Comparison of ENCODE assay signal across 8 mouse cellular contexts in genomic region chr9:13716316-13717099, GRCm38 (mm10). TPM values are rescaled to one million over a fixed set of nuclear protein-coding genes. Genes with fewer than 3 reads are reported as not detected.
A peak's percentile ranks its signal among the peaks of the same experiment; 100 is the strongest.
DNase-seq lines count a peak whose midpoint lies in the region; ATAC-seq lines count a peak whose summit lies in the region.

No protein-coding gene starts in this region.

- H3K27ac ChIP-seq in heart, embryonic 10.5 days: no peak overlapping the region
- no peak overlapping the region for H3K27ac ChIP-seq in intestine, embryonic 16.5 days (ENCODE audit: low read length)
- no peak overlapping the region for H3K27ac ChIP-seq in midbrain, embryonic 12.5 days (replicated peaks)

- H3K4me2 ChIP-seq in intestine, embryonic 16.5 days (ENCODE audit: low read depth, low read length): no peak overlapping the region
- no peak overlapping the region for H3K4me2 ChIP-seq in midbrain, embryonic 12.5 days (replicated peaks)

- peaks cover 9% of the 10 kb centered on the region; the same call in 1 of the 2 replicates for H3K4me1 ChIP-seq in heart, embryonic 10.5 days
- H3K4me1 ChIP-seq in intestine, embryonic 16.5 days (ENCODE audit: control insufficient read depth, insufficient read depth, low read length): no peaks in the 10 kb centered on the region
- H3K4me1 ChIP-seq in midbrain, embryonic 12.5 days: no peaks in the 10 kb centered on the region

- no peak overlapping the region for H3K4me3 ChIP-seq in heart, embryonic 10.5 days
- H3K4me3 ChIP-seq in intestine, embryonic 16.5 days (ENCODE audit: low read length): no peak overlapping the region
- H3K4me3 ChIP-seq in midbrain, embryonic 12.5 days: no peak overlapping the region

- no peak overlapping the region for H3K9ac ChIP-seq in intestine, embryonic 16.5 days (ENCODE audit: low read depth, low read length)
- H3K9ac ChIP-seq in midbrain, embryonic 12.5 days (replicated peaks): no peak overlapping the region

- H3K36me3 ChIP-seq in heart, embryonic 10.5 days: no peaks in the 10 kb centered on the region
- H3K36me3 ChIP-seq in intestine, embryonic 16.5 days (ENCODE audit: control insufficient read depth, insufficient read depth, low read length): no peaks in the 10 kb centered on the region
- H3K36me3 ChIP-seq in midbrain, embryonic 12.5 days: no peaks in the 10 kb centered on the region

- intact Hi-C loops in left cerebral cortex, postnatal 25 days (cut with DNase I): loop anchor here (1.0 to 5.0 kb wide), 2 partner anchors 419 to 485 kb away; partner anchors contain the start of gene Maml2

- 26% methylated on average over 8 of the region's 8 CpGs for WGBS in heart, embryonic 10.5 days
- 23% methylated on average over 8 of the region's 8 CpGs for WGBS in intestine, embryonic 16.5 days
- whole genome bisulfite sequencing in midbrain, embryonic 12.5 days: 28% methylated on average over 8 of the region's 8 CpGs

- ATAC-seq in intestine, embryonic 16.5 days: peak; percentile 63; the same call in 1 of the 2 replicates
- peak; percentile 74 for ATAC-seq in midbrain, embryonic 12.5 days (ENCODE audit: low FRiP score, low read depth)

- no peaks in the 10 kb centered on the region for H3K9me3 ChIP-seq in heart, embryonic 10.5 days
- H3K9me3 ChIP-seq in intestine, embryonic 16.5 days (ENCODE audit: control insufficient read depth, low read length): no peaks in the 10 kb centered on the region
- no peaks in the 10 kb centered on the region for H3K9me3 ChIP-seq in midbrain, embryonic 12.5 days

- H3K27me3 ChIP-seq in heart, embryonic 10.5 days (ENCODE audit: insufficient read depth, poor library complexity, severe bottlenecking): no peaks in the 10 kb centered on the region
- H3K27me3 ChIP-seq in intestine, embryonic 16.5 days (replicated peaks; ENCODE audit: control insufficient read depth, insufficient read depth, low read length): no peaks in the 10 kb centered on the region
- H3K27me3 ChIP-seq in midbrain, embryonic 12.5 days: no peaks in the 10 kb centered on the region

- peak; percentile 93 for DNase-seq in heart, adult 11 months
- DNase-seq in heart, embryonic 10.5 days (ENCODE audit: low spot score): no peak
- DNase-seq in embryo, embryonic 10.5 days (ENCODE audit: low spot score): peak; percentile 90
- peak; percentile 40 for DNase-seq in gastrocnemius, postnatal 25 days
- DNase-seq in left cerebral cortex, postnatal 25 days (ENCODE audit: low spot score in 2 of 2): peak; percentile 76 to 86
- peak; percentile 57 for DNase-seq in skeletal muscle tissue, adult 2 months (ENCODE audit: low read depth, low spot score)

RNA-seq across cellular contexts. Expression of gene Mtmr2, which starts 31.7 kb away (rescaled TPM):
- 58.3 and 62.1 TPM in 2 replicates for polyA plus RNA-seq in heart, embryonic 10.5 days (2016; fragmentation: Nextera tagmentation; extraction: Ambion mirVana)
- total RNA-seq in gastrocnemius, postnatal 25 days (2021): 10 to 100 TPM; 17.6 to 21.1 TPM
- polyA plus RNA-seq in intestine, embryonic 16.5 days (2015; fragmentation: Nextera tagmentation; extraction: Ambion mirVana): 61.4 and 62.7 TPM in 2 replicates
- total RNA-seq in left cerebral cortex, postnatal 25 days (2021): 10 to 100 TPM; 45.1 to 54.8 TPM
- polyA plus RNA-seq in midbrain, embryonic 12.5 days (2016; fragmentation: Nextera tagmentation; extraction: Ambion mirVana): 75.5 and 80.1 TPM in 2 replicates
